ENCODE assay signal across 10 mouse cellular contexts in the genomic region with DNA sequence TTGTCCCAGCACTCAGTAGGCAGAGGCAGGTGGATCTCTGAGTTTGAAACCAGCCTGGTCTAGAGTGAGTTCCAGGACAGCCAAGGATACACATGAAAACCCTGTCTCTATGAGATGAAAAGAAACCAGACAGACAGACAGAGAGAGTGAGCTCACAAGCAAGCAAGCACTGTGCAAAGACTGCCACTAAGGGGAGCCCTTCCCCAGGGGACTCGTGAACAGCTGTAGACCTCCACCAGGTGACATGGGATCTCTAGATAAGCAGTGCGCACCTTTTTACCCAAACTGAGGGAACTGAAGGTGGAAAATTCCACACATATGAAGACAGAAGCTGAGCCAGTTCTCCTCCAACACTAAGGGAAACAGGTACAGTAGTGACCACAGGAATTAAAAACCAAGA. TPM values are rescaled to one million over a fixed set of nuclear protein-coding genes. Genes with fewer than 3 reads are reported as not detected.
DNase-seq lines count a peak whose midpoint lies in the region; ATAC-seq lines count a peak whose summit lies in the region.
"Had no signal": no experiment of that assay in that cellular context is flagged by ENCODE, and none has a peak within 500 bp of the region (broad histone marks: within the 10 kb centered on the region; RNA-seq: fewer than 3 reads in every experiment).

No protein-coding gene starts in this region.

- H3K9ac ChIP-seq in neural tube, embryonic 15.5 days (replicated peaks): no peak overlapping the region
- H3K9ac ChIP-seq: heart, embryonic 15.5 days; liver, embryonic 15.5 days had no signal

- peaks cover 66% of the 10 kb centered on the region for H3K36me3 ChIP-seq in neural tube, embryonic 15.5 days

- H3K4me2 ChIP-seq in neural tube, embryonic 15.5 days: no peak overlapping the region
- H3K4me2 ChIP-seq: heart, embryonic 15.5 days; liver, embryonic 15.5 days had no signal

- DNase-seq in left cerebral cortex, postnatal 4 days: peak; percentile 20
- DNase-seq in left cerebral cortex, postnatal 36 days (ENCODE audit: low spot score in 2 of 2): no peak
- peak; percentile 40 for DNase-seq in NIH3T3 (ENCODE audit: low read depth)
- peak; percentile 17 for DNase-seq in embryo, embryonic 11 days
- peak; percentile 27 for DNase-seq in retina, embryonic 14.5 days (ENCODE audit: low spot score)
- DNase-seq in heart, postnatal 4 days: no peak
- DNase-seq in layer of hippocampus, postnatal 10 days (ENCODE audit: low spot score in 2 of 2): no peak

- H3K27ac ChIP-seq in neural tube, embryonic 15.5 days (replicated peaks): no peak overlapping the region
- H3K27ac ChIP-seq: heart, embryonic 15.5 days; liver, embryonic 15.5 days had no signal

- H3K4me1 ChIP-seq in neural tube, embryonic 15.5 days: no peaks in the 10 kb centered on the region
- H3K4me1 ChIP-seq: heart, embryonic 15.5 days; liver, embryonic 15.5 days had no signal

- H3K27me3 ChIP-seq in neural tube, embryonic 15.5 days (replicated peaks): no peaks in the 10 kb centered on the region
- H3K27me3 ChIP-seq: heart, embryonic 15.5 days; liver, embryonic 15.5 days had no signal

- no peak for ATAC-seq in neural tube, embryonic 15.5 days (ENCODE audit: low FRiP score)

- intact Hi-C loops in left cerebral cortex, postnatal 4 days (cut with DNase I): no loop called here
- intact Hi-C loops in left cerebral cortex, postnatal 36 days (cut with DNase I): no loop called here

- WGBS in neural tube, embryonic 15.5 days: 89% methylated on average over 2 of the region's 2 CpGs

- no peak overlapping the region for H3K4me3 ChIP-seq in neural tube, embryonic 15.5 days (replicated peaks)
- H3K4me3 ChIP-seq: heart, embryonic 15.5 days; liver, embryonic 15.5 days had no signal

- H3K9me3 ChIP-seq in neural tube, embryonic 15.5 days (replicated peaks): no peaks in the 10 kb centered on the region
- H3K9me3 ChIP-seq: heart, embryonic 15.5 days; liver, embryonic 15.5 days had no signal

RNA-seq across cellular contexts. Expression of a gene that starts 11.6 kb away (rescaled TPM):
- 10 to 100 TPM; 43.8 to 45.4 TPM for total RNA-seq in left cerebral cortex, postnatal 4 days (2021)
- 10 to 100 TPM; 33.4 to 37.6 TPM for total RNA-seq in left cerebral cortex, postnatal 36 days (2021)
- total RNA-seq in heart, postnatal 4 days (2021): 10 to 100 TPM; 43.4 to 44.0 TPM
- 10 to 100 TPM; 44.7 TPM for total RNA-seq in layer of hippocampus, postnatal 10 days (2021)
- 85.8 and 89.9 TPM in 2 replicates for polyA plus RNA-seq in neural tube, embryonic 15.5 days (2015; fragmentation: Nextera tagmentation; extraction: Ambion mirVana)

RNA-seq across cellular contexts. Expression of a gene that starts 46.5 kb away (rescaled TPM):
- 10 to 100 TPM; 30.5 to 34.3 TPM for total RNA-seq in left cerebral cortex, postnatal 4 days (2021)
- 10 to 100 TPM; 13.0 to 17.8 TPM for total RNA-seq in left cerebral cortex, postnatal 36 days (2021)
- 1 to 10 TPM; 4.7 to 5.4 TPM for total RNA-seq in heart, postnatal 4 days (2021)
- total RNA-seq in layer of hippocampus, postnatal 10 days (2021): 10 to 100 TPM; 20.5 to 20.7 TPM
- 19.8 and 20.1 TPM in 2 replicates for polyA plus RNA-seq in neural tube, embryonic 15.5 days (2015; fragmentation: Nextera tagmentation; extraction: Ambion mirVana)

Comparison
In these comparisons a context has a peak if more than half of its experiments do, and no peak if none do; other contexts are left out.
1. DNase-seq: peak in left cerebral cortex, postnatal 4 days (single experiment), NIH3T3 (single experiment), embryo, embryonic 11 days (single experiment) and retina, embryonic 14.5 days (single experiment); none in left cerebral cortex, postnatal 36 days (0 of 2), heart, postnatal 4 days (single experiment) and layer of hippocampus, postnatal 10 days (0 of 2).